Comparison of ENCODE assay signal across 9 mouse cellular contexts in genomic region chr19:6492124-6492523, GRCm38 (mm10). TPM values are rescaled to one million over a fixed set of nuclear protein-coding genes. Genes with fewer than 3 reads are reported as not detected.
DNase-seq lines count a peak whose midpoint lies in the region; ATAC-seq and TF ChIP-seq lines count a peak whose summit lies in the region.
"Had no signal": no experiment of that assay in that cellular context is flagged by ENCODE, and none has a peak within 500 bp of the region (broad histone marks: within the 10 kb centered on the region; RNA-seq: fewer than 3 reads in every experiment).

No protein-coding gene starts in this region.

- peak; percentile 7; the same call in 1 of the 2 replicates for ATAC-seq in forebrain, embryonic 16.5 days
- ATAC-seq in hindbrain, embryonic 16.5 days: no peak
- no peak for ATAC-seq in midbrain, embryonic 15.5 days (replicated peaks)

- DNase-seq in thymus, adult 2 months: peak; percentile 22
- no peak for DNase-seq in thymus, adult 18-20 months
- DNase-seq in cerebellum, adult 2 months: peak; percentile 89
- DNase-seq in left cerebral cortex, postnatal 10 days (ENCODE audit: extremely low spot score in 1 of 2, low spot score in 2 of 2): peak; percentile 79 to 83
- peak; percentile 45 for DNase-seq in thymus, postnatal 0 days (ENCODE audit: low spot score)

- no peaks in the 10 kb centered on the region for H3K9me3 ChIP-seq in forebrain, embryonic 16.5 days (ENCODE audit: control insufficient read depth, low read length)
- no peaks in the 10 kb centered on the region for H3K9me3 ChIP-seq in hindbrain, embryonic 16.5 days (ENCODE audit: control insufficient read depth, low read length)
- no peaks in the 10 kb centered on the region for H3K9me3 ChIP-seq in midbrain, embryonic 15.5 days

- H3K27ac ChIP-seq in thymus, adult 2 months (ENCODE audit: control insufficient read depth, insufficient read depth, low read length): no peak overlapping the region
- H3K27ac ChIP-seq in cerebellum, adult 2 months (ENCODE audit: insufficient read depth, low read length): no peak overlapping the region
- H3K27ac ChIP-seq in forebrain, embryonic 16.5 days (ENCODE audit: low read length): no peak overlapping the region
- H3K27ac ChIP-seq in hindbrain, embryonic 16.5 days (ENCODE audit: low read depth, low read length): no peak overlapping the region
- H3K27ac ChIP-seq in midbrain, embryonic 15.5 days: 0 out of 2 replicates have a peak overlapping the region, but pooled peaks have one; percentile 51
- H3K27ac ChIP-seq: macrophage had no signal

- no peak overlapping the region for H3K4me3 ChIP-seq in thymus, adult 2 months (ENCODE audit: control insufficient read depth, insufficient read depth, low read length)
- no peak overlapping the region for H3K4me3 ChIP-seq in cerebellum, adult 2 months (replicated peaks; ENCODE audit: insufficient read depth, low read depth, low read length)
- no peak overlapping the region for H3K4me3 ChIP-seq in forebrain, embryonic 16.5 days (replicated peaks; ENCODE audit: low read length)
- no peak overlapping the region for H3K4me3 ChIP-seq in hindbrain, embryonic 16.5 days (ENCODE audit: low read length)
- H3K4me3 ChIP-seq in midbrain, embryonic 15.5 days: no peak overlapping the region

- peak; percentile 52; the same call in 1 of the 2 replicates for TF ChIP-seq CTCF in thymus, adult 2 months (IDR thresholded peaks at IDR 0.05; ENCODE audit: borderline replicate concordance, control insufficient read depth, extremely low read depth, insufficient read depth, low read length, poor library complexity)
- peak; percentile 92 for TF ChIP-seq CTCF in cerebellum, adult 2 months (IDR thresholded peaks at IDR 0.05; ENCODE audit: borderline replicate concordance, insufficient read depth, low read depth, low read length)

- TF ChIP-seq POLR2A in thymus, adult 2 months (IDR thresholded peaks at IDR 0.05; ENCODE audit: control insufficient read depth, extremely low read depth, insufficient read depth, low read length, poor library complexity): no peak
- TF ChIP-seq POLR2A in cerebellum, adult 2 months (IDR thresholded peaks at IDR 0.05; ENCODE audit: borderline replicate concordance, insufficient read depth, low read length): no peak

- no peak overlapping the region for H3K9ac ChIP-seq in forebrain, embryonic 16.5 days (replicated peaks; ENCODE audit: low read depth, low read length)
- H3K9ac ChIP-seq in hindbrain, embryonic 16.5 days (ENCODE audit: low read depth, low read length): peak overlapping the region; percentile 32; the same call in 1 of the 2 replicates
- no peak overlapping the region; the same call in 1 of the 2 replicates for H3K9ac ChIP-seq in midbrain, embryonic 15.5 days

- intact Hi-C loops in left cerebral cortex, postnatal 10 days (cut with DNase I): loop anchor here (5.0 kb wide), 2 partner anchors 360 to 430 kb away; partner anchors contain the start of gene Esrra

- WGBS in thymus, adult 2 months: 23% methylated on average over 12 of the region's 12 CpGs
- WGBS in cerebellum, adult 2 months: 18% methylated on average over 12 of the region's 12 CpGs
- 18% methylated on average over 12 of the region's 12 CpGs for WGBS in forebrain, embryonic 16.5 days
- 19% methylated on average over 12 of the region's 12 CpGs for WGBS in hindbrain, embryonic 16.5 days
- WGBS in midbrain, embryonic 15.5 days: 20% methylated on average over 12 of the region's 12 CpGs

- H3K36me3 ChIP-seq in thymus, adult 2 months (ENCODE audit: control insufficient read depth, insufficient read depth, low read length): no peaks in the 10 kb centered on the region
- H3K36me3 ChIP-seq in forebrain, embryonic 16.5 days (ENCODE audit: control insufficient read depth, insufficient read depth): no peaks in the 10 kb centered on the region
- no peaks in the 10 kb centered on the region for H3K36me3 ChIP-seq in hindbrain, embryonic 16.5 days (ENCODE audit: control insufficient read depth, insufficient read depth, low read length)
- no peaks in the 10 kb centered on the region for H3K36me3 ChIP-seq in midbrain, embryonic 15.5 days (replicated peaks)

- no peaks in the 10 kb centered on the region for H3K4me1 ChIP-seq in thymus, adult 2 months (replicated peaks; ENCODE audit: control insufficient read depth, insufficient read depth, low read length)
- H3K4me1 ChIP-seq in cerebellum, adult 2 months (ENCODE audit: control insufficient read depth, insufficient read depth, low read length): peaks cover 47% of the 10 kb centered on the region
- H3K4me1 ChIP-seq in forebrain, embryonic 16.5 days (replicated peaks; ENCODE audit: control insufficient read depth, insufficient read depth, low read length): peaks cover 30% of the 10 kb centered on the region
- H3K4me1 ChIP-seq in hindbrain, embryonic 16.5 days (ENCODE audit: control insufficient read depth, insufficient read depth, low read depth, low read length): peaks cover 21% of the 10 kb centered on the region
- H3K4me1 ChIP-seq in midbrain, embryonic 15.5 days: peaks cover 29% of the 10 kb centered on the region

- no peak overlapping the region for H3K4me2 ChIP-seq in forebrain, embryonic 16.5 days (ENCODE audit: low read length)
- H3K4me2 ChIP-seq in hindbrain, embryonic 16.5 days (ENCODE audit: low read length): no peak overlapping the region
- no peak overlapping the region for H3K4me2 ChIP-seq in midbrain, embryonic 15.5 days

- H3K27me3 ChIP-seq in thymus, adult 2 months (ENCODE audit: control insufficient read depth, insufficient read depth, low read length): peaks cover 13% of the 10 kb centered on the region
- no peaks in the 10 kb centered on the region for H3K27me3 ChIP-seq in cerebellum, adult 2 months (ENCODE audit: control insufficient read depth, insufficient read depth, low read length)
- no peaks in the 10 kb centered on the region for H3K27me3 ChIP-seq in forebrain, embryonic 16.5 days (replicated peaks; ENCODE audit: control insufficient read depth, insufficient read depth, low read length)
- H3K27me3 ChIP-seq in hindbrain, embryonic 16.5 days (replicated peaks; ENCODE audit: control insufficient read depth, insufficient read depth, low read length): no peaks in the 10 kb centered on the region
- H3K27me3 ChIP-seq in midbrain, embryonic 15.5 days (replicated peaks): no peaks in the 10 kb centered on the region

RNA-seq across cellular contexts. Expression of gene Slc22a12, which starts 50.7 kb away (rescaled TPM):
- 0.19 and 0.74 TPM in 2 replicates for polyA plus RNA-seq in thymus, adult 2 months (2012; rRNA removed)
- polyA plus RNA-seq in cerebellum, adult 2 months (2012; rRNA removed): 0.15 and 0.24 TPM in 2 replicates
- polyA plus RNA-seq in forebrain, embryonic 16.5 days (2015; fragmentation: Nextera tagmentation; extraction: Ambion mirVana): not detected in 2 replicates
- polyA plus RNA-seq in hindbrain, embryonic 16.5 days (2015; fragmentation: Nextera tagmentation; extraction: Ambion mirVana): 0.14 TPM in 1 of 2 replicates, not detected in the other
- total RNA-seq in left cerebral cortex, postnatal 10 days (2021): under 1 TPM; 0.28 to 0.51 TPM
- 0.17 and 0.32 TPM in 2 replicates for polyA plus RNA-seq in midbrain, embryonic 15.5 days (2015; fragmentation: Nextera tagmentation; extraction: Ambion mirVana)
- polyA plus RNA-seq in thymus, postnatal 0 days (2015; fragmentation: Nextera tagmentation; extraction: Ambion mirVana): not detected in 2 replicates
- polyA plus RNA-seq: macrophage had no signal

Comparison
In these comparisons a context has a peak if more than half of its experiments do, and no peak if none do; other contexts are left out.
1. DNase-seq: peak in thymus, adult 2 months (single experiment), cerebellum, adult 2 months (2 of 2), left cerebral cortex, postnatal 10 days (2 of 2) and thymus, postnatal 0 days (single experiment); none in thymus, adult 18-20 months (0 of 2).